Mouse (Mus musculus) brown adipose tissue, adult 24 weeks (tissue): ENCODE measurements at regions not wholly inside any gene's neighbourhood (a gene's known extent, or its start where the extent isn't known, plus 50 kb on each side); places are given as distances from the start of the nearest gene placed in this dataset.
A peak's percentile ranks its signal among the peaks of the same experiment; 100 is the strongest.

Experiments
- H3K27ac ChIP-seq: fragments of 200-500 bp; replicated peaks from 2 replicates; pipeline ENCODE4 v1.5.1; 2012; ENCODE audit warnings: low read depth, mild to moderate bottlenecking, low read length
- H3K4me1 ChIP-seq: fragments of 200-500 bp; 2 replicates; pipeline ENCODE4 v1.6.1; 2012; ENCODE audit warnings: low read length, mixed read lengths; ENCODE audit not compliant: control insufficient read depth, insufficient read depth, insufficient read length
- H3K4me3 ChIP-seq: fragments of 200-500 bp; 2 replicates; pipeline ENCODE4 v1.5.1; 2012; ENCODE audit warnings: low read depth, mild to moderate bottlenecking, low read length, moderate library complexity; ENCODE audit not compliant: insufficient read depth

DNA sequence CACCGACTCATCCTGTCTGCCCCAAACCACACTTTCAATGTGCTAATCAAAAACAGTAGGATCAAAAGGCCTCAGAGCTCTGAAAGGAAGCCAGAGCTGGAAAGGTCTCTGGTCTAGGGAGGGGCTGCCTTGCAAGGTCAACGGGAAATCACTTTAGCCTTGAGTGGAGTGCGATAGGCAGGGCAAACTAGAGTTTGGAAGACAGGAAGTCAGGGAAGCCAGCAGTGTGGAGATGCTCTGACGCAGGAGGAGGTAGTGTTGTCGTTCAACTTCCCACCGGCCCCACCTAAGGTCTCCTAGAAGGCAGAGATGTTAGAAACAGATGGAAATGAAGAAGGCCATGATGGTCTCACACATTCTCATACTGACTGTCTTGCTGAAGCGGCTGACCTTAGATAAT lies 52.0 kb upstream of the Trp53i11 start:
- H3K27ac ChIP-seq, result peak overlapping the region; percentile 91
- no peak overlapping the region for H3K4me3 ChIP-seq
- H3K4me1 ChIP-seq, result peaks cover 23% of the 10 kb centered on the region

- Histone ChIP-seq H3K27ac (no peak overlapping the region), H3K4me3 (no peak overlapping the region), H3K4me1 (peaks cover 29% of the 10 kb centered on the region)
Measured at GRCm38 (mm10) chr2:93133301-93133971, 53.9 kb upstream of the Trp53i11 start.

GRCm38 (mm10) chr2:93131825-93132623 lies 55.3 kb upstream of the Trp53i11 start:
- no peak overlapping the region for H3K4me3 ChIP-seq
- H3K4me1 ChIP-seq, result peaks cover 33% of the 10 kb centered on the region
- H3K27ac ChIP-seq, result peak overlapping the region; percentile 85

GRCm38 (mm10) chr2:93131236-93131635 lies 56.1 kb upstream of the Trp53i11 start:
- H3K4me3 ChIP-seq, result no peak overlapping the region
- peak overlapping the region; percentile 55 for H3K27ac ChIP-seq

GRCm38 (mm10) chr2:93129176-93129575 lies 58.2 kb upstream of the Trp53i11 start:
- no peak overlapping the region for H3K27ac ChIP-seq
- peaks cover 32% of the 10 kb centered on the region; the same call in 1 of the 2 replicates for H3K4me1 ChIP-seq

More at GRCm38 (mm10) chr2:93131236-93131635, 56.1 kb upstream of the Trp53i11 start:
- peaks cover 36% of the 10 kb centered on the region for H3K4me1 ChIP-seq

DNA sequence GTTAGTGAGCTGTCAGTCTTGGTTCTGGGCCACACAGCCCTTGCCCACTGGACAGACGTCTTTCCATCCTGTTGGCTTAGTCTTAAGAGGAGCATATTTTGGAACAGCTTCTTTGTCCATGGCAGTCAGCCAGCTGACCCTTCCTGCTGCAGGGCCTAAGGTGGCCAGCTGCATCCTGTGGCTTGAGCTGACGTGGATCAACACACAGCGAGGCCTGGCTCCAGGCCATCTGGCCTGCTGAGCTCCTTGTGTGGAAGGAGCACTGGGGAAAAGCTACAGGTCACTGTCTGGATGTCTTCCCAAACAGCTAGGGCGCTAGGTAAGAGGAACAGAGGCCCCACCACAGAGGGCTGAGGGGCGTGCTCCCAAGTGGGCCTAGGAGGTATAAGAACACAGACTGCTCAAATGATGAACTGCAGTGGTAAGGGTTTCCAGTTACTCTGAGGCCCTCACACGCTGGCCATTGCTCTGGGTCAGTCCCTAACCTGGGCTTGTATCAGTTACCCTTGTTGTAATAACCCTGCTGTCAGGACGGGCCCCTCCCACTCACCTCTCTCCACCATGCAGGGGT lies 60.7 kb upstream of the Trp53i11 start:
- Histone ChIP-seq H3K4me3 (no peak overlapping the region), H3K27ac (peak overlapping the region; percentile 33), H3K4me1 (peaks cover 32% of the 10 kb centered on the region; the same call in 1 of the 2 replicates)

More at GRCm38 (mm10) chr2:93129176-93129575, 58.2 kb upstream of the Trp53i11 start:
- no peak overlapping the region for H3K4me3 ChIP-seq

DNA sequence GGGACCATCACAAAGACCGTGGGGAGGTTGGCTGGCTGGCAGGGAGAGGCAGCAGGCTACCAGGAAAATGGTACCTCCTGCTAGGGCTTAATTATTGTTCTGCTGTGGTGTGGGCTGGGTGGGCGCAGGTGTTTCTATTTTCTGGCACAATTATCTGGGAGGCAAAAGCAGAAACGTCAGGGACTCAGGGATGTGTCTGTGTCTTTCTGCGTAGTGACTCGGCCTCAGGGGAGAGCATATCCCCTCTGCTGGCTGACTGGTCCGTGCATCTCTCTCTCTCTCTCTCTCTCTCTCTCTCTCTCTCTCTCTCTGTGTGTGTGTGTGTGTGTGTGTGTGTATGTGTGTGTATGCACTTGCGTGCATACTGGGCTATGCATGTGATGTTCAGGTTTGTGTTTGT lies 61.2 kb upstream of the Trp53i11 start:
- Histone ChIP-seq H3K4me3 (no peak overlapping the region), H3K27ac (no peak overlapping the region), H3K4me1 (peaks cover 34% of the 10 kb centered on the region; the same call in 1 of the 2 replicates)

DNA sequence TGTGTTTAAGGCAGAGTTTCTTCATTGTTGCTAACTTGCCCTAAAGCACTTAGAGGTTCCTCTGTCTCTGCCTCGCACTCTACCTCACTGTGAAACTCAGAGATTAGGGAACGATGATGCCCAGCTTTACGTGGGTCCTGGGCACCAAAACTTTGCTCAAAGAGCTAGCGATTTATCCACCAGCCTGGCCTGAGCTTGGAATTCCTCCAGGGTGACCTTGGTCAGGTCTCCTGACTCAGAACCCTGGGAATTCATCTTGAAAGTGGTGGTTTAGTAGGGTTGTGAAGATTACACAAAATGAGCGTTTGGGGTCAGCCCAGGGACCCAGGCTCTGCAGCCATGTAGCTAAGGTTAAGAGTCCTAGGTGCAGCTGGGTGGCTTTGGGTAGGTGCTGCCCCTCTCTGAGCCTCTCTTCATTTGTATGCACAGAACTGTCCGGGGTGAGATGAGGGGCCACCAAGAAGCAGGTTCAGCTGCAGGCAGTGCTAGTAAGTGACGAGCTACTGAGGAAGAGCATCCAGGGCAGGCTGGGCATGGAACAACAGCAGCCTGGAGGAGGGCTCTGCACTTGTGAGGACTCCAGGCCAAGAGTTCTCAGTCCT lies 62.4 kb upstream of the Trp53i11 start:
- Histone ChIP-seq H3K4me1 (peaks cover 31% of the 10 kb centered on the region; the same call in 1 of the 2 replicates), H3K4me3 (no peak overlapping the region), H3K27ac (no peak overlapping the region)

DNA sequence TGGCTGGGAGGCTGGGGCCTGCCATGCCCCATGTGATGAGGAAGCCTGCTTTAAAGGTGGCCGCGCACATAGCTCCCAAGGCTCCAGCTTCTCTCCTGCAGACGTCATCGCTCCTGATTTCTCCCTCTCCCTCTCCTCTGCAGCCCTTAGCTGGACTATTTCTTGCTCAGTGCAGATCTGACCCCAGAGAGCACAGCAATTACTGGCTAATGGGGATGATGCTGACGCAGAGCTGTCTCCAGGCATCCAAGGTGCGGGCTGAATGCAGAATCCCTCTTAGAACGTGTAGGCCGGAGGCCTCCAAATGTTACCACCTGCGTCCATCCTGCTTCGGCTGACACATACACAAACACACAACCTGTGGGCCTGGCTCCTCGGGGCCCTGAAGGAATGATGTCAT lies 63.5 kb upstream of the Trp53i11 start:
- Histone ChIP-seq H3K4me1 (peaks cover 28% of the 10 kb centered on the region; the same call in 1 of the 2 replicates), H3K4me3 (no peak overlapping the region), H3K27ac (no peak overlapping the region)

GRCm38 (mm10) chr2:93120386-93120785 lies 67.0 kb upstream of the Trp53i11 start:
- no peak overlapping the region for H3K27ac ChIP-seq
- no peak overlapping the region for H3K4me3 ChIP-seq

GRCm38 (mm10) chr2:93119001-93119400 lies 68.3 kb upstream of the Trp53i11 start:
- H3K4me1 ChIP-seq, result peaks cover 15% of the 10 kb centered on the region; the same call in 1 of the 2 replicates
- H3K27ac ChIP-seq, result no peak overlapping the region
- no peak overlapping the region for H3K4me3 ChIP-seq

More at GRCm38 (mm10) chr2:93120386-93120785, 67.0 kb upstream of the Trp53i11 start:
- peaks cover 17% of the 10 kb centered on the region; the same call in 1 of the 2 replicates for H3K4me1 ChIP-seq

- no peak overlapping the region for H3K27ac ChIP-seq
- no peaks in the 10 kb centered on the region for H3K4me1 ChIP-seq
- H3K4me3 ChIP-seq, result no peak overlapping the region
Measured at GRCm38 (mm10) chr2:93115303-93115702, 69.3 kb upstream of the Prdm11 start.

DNA sequence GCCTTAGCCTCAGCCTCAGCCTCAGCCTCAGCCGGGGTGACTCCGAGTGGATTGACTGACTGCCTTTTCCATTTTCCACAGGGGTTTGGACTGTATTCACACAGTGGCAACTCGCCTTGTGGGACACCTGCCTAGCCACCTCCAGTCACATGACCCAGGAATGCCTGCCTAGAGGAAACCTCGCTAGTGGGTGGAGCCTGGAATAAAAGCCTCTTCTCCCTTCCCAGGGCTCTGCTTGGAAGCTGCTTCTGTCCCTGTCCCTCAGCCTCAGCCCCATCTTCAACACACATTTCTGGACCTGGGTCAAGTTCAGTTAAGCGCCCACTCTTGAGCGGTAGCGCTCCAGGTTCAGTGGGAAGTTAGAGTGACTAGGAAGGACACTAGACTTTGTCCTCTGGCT lies 68.0 kb upstream of the Prdm11 start:
- H3K27ac ChIP-seq, result no peak overlapping the region
- H3K4me3 ChIP-seq, result no peak overlapping the region
- no peaks in the 10 kb centered on the region for H3K4me1 ChIP-seq

DNA sequence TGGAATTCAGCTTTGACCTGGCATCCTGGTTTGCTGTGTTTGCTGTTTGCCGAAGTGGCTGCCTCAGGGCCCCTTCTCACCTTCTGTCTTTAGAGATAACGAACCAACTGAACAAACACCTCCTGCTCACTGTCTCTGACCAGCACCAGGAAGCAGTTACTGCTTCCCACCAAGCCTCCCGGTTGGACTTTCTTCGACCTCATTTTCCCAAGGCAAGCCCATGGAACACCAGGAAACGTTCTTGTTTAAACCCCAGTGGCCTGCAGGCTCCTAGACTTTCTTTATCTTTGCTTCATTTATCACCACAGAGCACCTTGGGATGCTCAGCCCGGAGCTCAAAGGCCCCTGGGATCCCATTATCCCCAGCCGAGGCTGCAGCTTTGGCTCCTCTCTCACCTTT lies 66.4 kb upstream of the Prdm11 start:
- Histone ChIP-seq H3K4me3 (no peak overlapping the region), H3K27ac (no peak overlapping the region), H3K4me1 (no peaks in the 10 kb centered on the region)

GRCm38 (mm10) chr2:93110898-93111297 lies 64.9 kb upstream of the Prdm11 start:
- Histone ChIP-seq H3K4me1 (no peaks in the 10 kb centered on the region), H3K27ac (no peak overlapping the region), H3K4me3 (no peak overlapping the region)
